Mouse (Mus musculus) embryonic facial prominence, embryonic 12.5 days (tissue): ENCODE data around the gene Prl2c3. TPM values are rescaled to one million over a fixed set of nuclear protein-coding genes. Genes with fewer than 3 reads are reported as not detected.
"Not testable (repeated sequence)": the region's sequence is repeated elsewhere in the genome, so short reads cannot be mapped to it uniquely, and the experiment has no call there.

Experiments used
- ATAC-seq: fragments of 200-750 bp; cut with Nextera tagmentation; 2 replicates; pipeline ENCODE4 v1.8.0; 2017; ENCODE audit not compliant: insufficient number of reproducible peaks, insufficient read depth, low FRiP score, low TSS enrichment
- H3K27ac ChIP-seq: fragments of 300-500 bp; sonication (generic); 2 replicates; pipeline ENCODE4 v1.5.1; 2016; ENCODE audit warnings: mild to moderate bottlenecking
- H3K27me3 ChIP-seq: fragments of 300-500 bp; sonication (generic); 2 replicates; pipeline ENCODE4 v1.6.1; 2016; ENCODE audit warnings: mild to moderate bottlenecking, moderate library complexity
- H3K36me3 ChIP-seq: fragments of 300-500 bp; sonication (generic); 2 replicates; pipeline ENCODE4 v1.6.1; 2016; ENCODE audit warnings: mild to moderate bottlenecking
- H3K4me1 ChIP-seq: fragments of 300-500 bp; sonication (generic); 2 replicates; pipeline ENCODE4 v1.6.1; 2016
- H3K4me2 ChIP-seq: fragments of 300-500 bp; sonication (generic); replicated peaks from 2 replicates; pipeline ENCODE4 v1.6.1; 2016; ENCODE audit warnings: mild to moderate bottlenecking, moderate library complexity
- H3K4me3 ChIP-seq: fragments of 300-500 bp; sonication (generic); 2 replicates; pipeline ENCODE4 v1.5.1; 2016; ENCODE audit warnings: mild to moderate bottlenecking
- H3K9ac ChIP-seq: fragments of 300-500 bp; sonication (generic); 2 replicates; pipeline ENCODE4 v1.6.1; 2016; ENCODE audit warnings: mild to moderate bottlenecking, moderate library complexity
- H3K9me3 ChIP-seq: fragments of 300-500 bp; sonication (generic); 2 replicates; pipeline ENCODE4 v1.6.1; 2016; ENCODE audit warnings: mild to moderate bottlenecking, moderate library complexity
- WGBS: fragments of 180-500 bp; shearing (Covaris S2); methylation state at CpG from one replicate; pipeline ENCODE4 v1.1.7; 2016; 5-methylcytosine and 5-hydroxymethylcytosine counted together
- polyA plus RNA-seq: library from polyadenylated mRNA; unstranded; fragments of >200 nt; fragmentation: Nextera tagmentation; extraction: Ambion mirVana; gene quantifications from 2 replicates; pipeline ENCODE4 v1.2.1, GENCODE M21; 2016

Prl2c3 gene
- polyA plus RNA-seq, 1 experiment from 2014 or later: not detected

GRCm38 (mm10) chr13:12769442-12770091 lies 30.3 kb downstream of the Prl2c3 start:
- not testable (repeated sequence) for H3K4me1 ChIP-seq, H3K9ac ChIP-seq, H3K36me3 ChIP-seq, H3K4me2 ChIP-seq, H3K9me3 ChIP-seq, H3K4me3 ChIP-seq, H3K27ac ChIP-seq, ATAC-seq, H3K27me3 ChIP-seq
- 78% methylated on average over 6 of the region's 6 CpGs for WGBS

Other genes starting within 250 kb of the Prl2c3 start
- 8.1 and 8.3 TPM in 2 replicates for gene Ero1lb, start 234.2 kb downstream of the Prl2c3 start, polyA plus RNA-seq
- not detected in 2 replicates for gene Prl2c2, start 205.3 kb upstream of the Prl2c3 start, polyA plus RNA-seq